In genomic region chr9:20951966-20952519, GRCm38 (mm10) we compare ENCODE assay signal across 8 mouse cellular contexts. TPM values are rescaled to one million over a fixed set of nuclear protein-coding genes. Genes with fewer than 3 reads are reported as not detected.
DNase-seq lines count a peak whose midpoint lies in the region; ATAC-seq and TF ChIP-seq lines count a peak whose summit lies in the region.

No protein-coding gene starts in this region.

- H3K9me3 ChIP-seq in heart, postnatal 0 days (replicated peaks; ENCODE audit: control insufficient read depth, low read length), result no peaks in the 10 kb centered on the region
- H3K9me3 ChIP-seq in forebrain, embryonic 16.5 days (ENCODE audit: control insufficient read depth, low read length), result no peaks in the 10 kb centered on the region
- H3K9me3 ChIP-seq in midbrain, embryonic 12.5 days, result no peaks in the 10 kb centered on the region

- H3K4me1 ChIP-seq in heart, postnatal 0 days (ENCODE audit: control insufficient read depth, insufficient read depth), result 0 out of 2 replicates have a peak, but pooled peaks cover 5% of the 10 kb centered on the region
- peaks cover 22% of the 10 kb centered on the region for H3K4me1 ChIP-seq in forebrain, embryonic 16.5 days (replicated peaks; ENCODE audit: control insufficient read depth, insufficient read depth, low read length)
- H3K4me1 ChIP-seq in midbrain, embryonic 12.5 days, result peaks cover 11% of the 10 kb centered on the region

- no peak for TF ChIP-seq CTCF in heart, postnatal 0 days (IDR thresholded peaks at IDR 0.05; ENCODE audit: low read depth)

- intact Hi-C loops in heart, postnatal 14 days (cut with DNase I), result loop anchor here (2.0 to 5.0 kb wide), 2 partner anchors 21 to 45 kb away; no protein-coding TSS in a partner anchor
- intact Hi-C loops in gastrocnemius, postnatal 36 days (cut with DNase I), result loop anchor here (5.0 kb wide), 1 partner anchor 50 kb away; the partner anchor contains the start of gene Mrpl4

- no peaks in the 10 kb centered on the region; the same call in 1 of the 2 replicates for H3K36me3 ChIP-seq in heart, postnatal 0 days (replicated peaks; ENCODE audit: control insufficient read depth, insufficient read depth, low read length)
- no peaks in the 10 kb centered on the region for H3K36me3 ChIP-seq in forebrain, embryonic 16.5 days (ENCODE audit: control insufficient read depth, insufficient read depth)
- H3K36me3 ChIP-seq in midbrain, embryonic 12.5 days, result no peaks in the 10 kb centered on the region

- H3K9ac ChIP-seq in heart, postnatal 0 days (replicated peaks; ENCODE audit: low read depth, low read length), result peak overlapping the region; percentile 74
- H3K9ac ChIP-seq in forebrain, embryonic 16.5 days (replicated peaks; ENCODE audit: low read depth, low read length), result peak overlapping the region; percentile 84
- H3K9ac ChIP-seq in midbrain, embryonic 12.5 days (replicated peaks), result peak overlapping the region; percentile 74

- no peaks in the 10 kb centered on the region for H3K27me3 ChIP-seq in heart, postnatal 0 days (ENCODE audit: control insufficient read depth, insufficient read depth, low read length)
- H3K27me3 ChIP-seq in forebrain, embryonic 16.5 days (replicated peaks; ENCODE audit: control insufficient read depth, insufficient read depth, low read length), result 0 out of 2 replicates have a peak, but pooled peaks cover 3% of the 10 kb centered on the region
- no peaks in the 10 kb centered on the region for H3K27me3 ChIP-seq in midbrain, embryonic 12.5 days

- DNase-seq in heart, postnatal 0 days (ENCODE audit: low spot score), result no peak
- DNase-seq in heart, postnatal 14 days, result no peak
- peak; percentile 31 for DNase-seq in NIH3T3 (ENCODE audit: low read depth)
- no peak for DNase-seq in gastrocnemius, postnatal 36 days
- no peak for DNase-seq in right cerebral cortex, adult 18-20 months
- no peak for DNase-seq in right cerebral cortex, postnatal 10 days (ENCODE audit: low spot score in 2 of 2)

- no peak for TF ChIP-seq EP300 in heart, postnatal 0 days (IDR thresholded peaks at IDR 0.05; ENCODE audit: low read depth)

- peak overlapping the region; percentile 98 for H3K4me2 ChIP-seq in heart, postnatal 0 days (ENCODE audit: low read depth, low read length)
- peak overlapping the region; percentile 69 for H3K4me2 ChIP-seq in forebrain, embryonic 16.5 days (ENCODE audit: low read length)
- peak overlapping the region; percentile 92 for H3K4me2 ChIP-seq in midbrain, embryonic 12.5 days (replicated peaks)

- H3K27ac ChIP-seq in heart, postnatal 0 days (ENCODE audit: low read depth), result peak overlapping the region; percentile 75
- peak overlapping the region; percentile 93 for H3K27ac ChIP-seq in forebrain, embryonic 16.5 days (ENCODE audit: low read length)
- peak overlapping the region; percentile 91 for H3K27ac ChIP-seq in midbrain, embryonic 12.5 days (replicated peaks)

- H3K4me3 ChIP-seq in heart, postnatal 0 days (ENCODE audit: low read depth, low read length), result peak overlapping the region; percentile 85
- peak overlapping the region; percentile 97 for H3K4me3 ChIP-seq in forebrain, embryonic 16.5 days (replicated peaks; ENCODE audit: low read length)
- H3K4me3 ChIP-seq in midbrain, embryonic 12.5 days, result peak overlapping the region; percentile 90

- under 1% methylated on average over 17 of the region's 17 CpGs for WGBS in heart, postnatal 0 days
- 0% methylated on average over 17 of the region's 17 CpGs for WGBS in forebrain, embryonic 16.5 days
- under 1% methylated on average over 17 of the region's 17 CpGs for WGBS in midbrain, embryonic 12.5 days

- peak; percentile 21; the same call in 1 of the 2 replicates for ATAC-seq in heart, postnatal 0 days (ENCODE audit: insufficient read depth, low read depth)
- peak; percentile 73 for ATAC-seq in forebrain, embryonic 16.5 days
- ATAC-seq in midbrain, embryonic 12.5 days (ENCODE audit: low FRiP score, low read depth), result peak; percentile 79

RNA-seq across cellular contexts. Expression of gene Dnmt1, which starts 7.6 kb away (rescaled TPM):
- 27.4 and 56.9 TPM in 2 replicates for total RNA-seq in heart, postnatal 0 days (2014; rRNA removed; ENCODE audit: low replicate concordance)
- polyA plus RNA-seq in heart, postnatal 0 days (2015; fragmentation: Nextera tagmentation; extraction: Ambion mirVana), result 15.4 and 16.1 TPM in 2 replicates
- total RNA-seq in heart, postnatal 14 days (2021), result 10 to 100 TPM; 13.6 to 18.7 TPM
- 85.3 and 88.9 TPM in 2 replicates for polyA plus RNA-seq in forebrain, embryonic 16.5 days (2015; fragmentation: Nextera tagmentation; extraction: Ambion mirVana)
- 109 and 113 TPM in 2 replicates for polyA plus RNA-seq in midbrain, embryonic 12.5 days (2016; fragmentation: Nextera tagmentation; extraction: Ambion mirVana)
- total RNA-seq in gastrocnemius, postnatal 36 days (2021), result 1 to 10 TPM; 6.0 to 7.7 TPM

RNA-seq across cellular contexts. Expression of gene S1pr2, which starts 24.5 kb away (rescaled TPM):
- 6.9 and 7.4 TPM in 2 replicates for total RNA-seq in heart, postnatal 0 days (2014; rRNA removed; ENCODE audit: low replicate concordance)
- polyA plus RNA-seq in heart, postnatal 0 days (2015; fragmentation: Nextera tagmentation; extraction: Ambion mirVana), result 8.5 and 8.6 TPM in 2 replicates
- 1 to 10 TPM; 5.4 to 6.9 TPM for total RNA-seq in heart, postnatal 14 days (2021)
- polyA plus RNA-seq in forebrain, embryonic 16.5 days (2015; fragmentation: Nextera tagmentation; extraction: Ambion mirVana), result 7.5 and 7.7 TPM in 2 replicates
- 20.6 and 22.6 TPM in 2 replicates for polyA plus RNA-seq in midbrain, embryonic 12.5 days (2016; fragmentation: Nextera tagmentation; extraction: Ambion mirVana)
- total RNA-seq in gastrocnemius, postnatal 36 days (2021), result 1 to 10 TPM; 1.5 to 1.6 TPM

RNA-seq across cellular contexts. Expression of gene Mrpl4, which starts 50.5 kb away (rescaled TPM):
- 239 and 285 TPM in 2 replicates for total RNA-seq in heart, postnatal 0 days (2014; rRNA removed; ENCODE audit: low replicate concordance)
- 193 and 195 TPM in 2 replicates for polyA plus RNA-seq in heart, postnatal 0 days (2015; fragmentation: Nextera tagmentation; extraction: Ambion mirVana)
- total RNA-seq in heart, postnatal 14 days (2021), result 100 to 1,000 TPM; 116 to 123 TPM
- 109 and 113 TPM in 2 replicates for polyA plus RNA-seq in forebrain, embryonic 16.5 days (2015; fragmentation: Nextera tagmentation; extraction: Ambion mirVana)
- polyA plus RNA-seq in midbrain, embryonic 12.5 days (2016; fragmentation: Nextera tagmentation; extraction: Ambion mirVana), result 101 and 109 TPM in 2 replicates
- 10 to 100 TPM; 58.5 to 58.7 TPM for total RNA-seq in gastrocnemius, postnatal 36 days (2021)

RNA-seq across cellular contexts. Expression of gene Eif3g, which starts 53.6 kb away (rescaled TPM):
- 74.5 and 86.8 TPM in 2 replicates for total RNA-seq in heart, postnatal 0 days (2014; rRNA removed; ENCODE audit: low replicate concordance)
- polyA plus RNA-seq in heart, postnatal 0 days (2015; fragmentation: Nextera tagmentation; extraction: Ambion mirVana), result 161 and 172 TPM in 2 replicates
- total RNA-seq in heart, postnatal 14 days (2021), result 10 to 100 TPM; 93.5 to 99.7 TPM
- polyA plus RNA-seq in forebrain, embryonic 16.5 days (2015; fragmentation: Nextera tagmentation; extraction: Ambion mirVana), result 260 and 268 TPM in 2 replicates
- 298 and 321 TPM in 2 replicates for polyA plus RNA-seq in midbrain, embryonic 12.5 days (2016; fragmentation: Nextera tagmentation; extraction: Ambion mirVana)
- 10 to 100 TPM; 88.8 to 96.0 TPM for total RNA-seq in gastrocnemius, postnatal 36 days (2021)

Comparison
In these comparisons a context has a peak if more than half of its experiments do, and no peak if none do; other contexts are left out.
1. ATAC-seq: peak in every context shown above with its lines; median percentile 79 in midbrain, embryonic 12.5 days; 73 in forebrain, embryonic 16.5 days; 21 in heart, postnatal 0 days.